Mouse (Mus musculus): ENCODE results near the gene Sh2b3. TPM values are rescaled to one million over a fixed set of nuclear protein-coding genes. Genes with fewer than 3 reads are reported as not detected.

Gene Sh2b3
- total RNA-seq, 2 experiments from 2014 or later = 18.3 to 22.5 TPM

DNA sequence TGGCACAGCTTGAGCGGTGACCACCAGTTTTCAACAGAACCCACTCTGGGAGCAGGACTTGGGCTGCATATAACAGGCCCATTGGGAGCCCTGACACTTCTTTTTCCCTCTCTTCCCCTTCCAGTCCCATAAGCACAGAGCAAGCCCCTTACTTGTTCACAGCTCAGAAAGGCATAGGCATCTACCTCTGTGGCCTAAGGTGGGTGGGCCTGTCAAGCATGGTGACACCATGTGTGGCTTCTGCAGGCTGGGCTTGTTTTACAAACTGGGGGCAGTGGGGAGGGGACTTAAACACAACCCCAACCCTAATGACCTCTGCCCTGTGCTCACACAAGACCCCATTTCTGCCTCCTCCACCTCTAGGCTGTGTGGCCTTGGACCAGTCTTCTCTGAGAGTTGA is 13.8 kb downstream of the Sh2b3 start:
- no peak for DNase-seq

DNA sequence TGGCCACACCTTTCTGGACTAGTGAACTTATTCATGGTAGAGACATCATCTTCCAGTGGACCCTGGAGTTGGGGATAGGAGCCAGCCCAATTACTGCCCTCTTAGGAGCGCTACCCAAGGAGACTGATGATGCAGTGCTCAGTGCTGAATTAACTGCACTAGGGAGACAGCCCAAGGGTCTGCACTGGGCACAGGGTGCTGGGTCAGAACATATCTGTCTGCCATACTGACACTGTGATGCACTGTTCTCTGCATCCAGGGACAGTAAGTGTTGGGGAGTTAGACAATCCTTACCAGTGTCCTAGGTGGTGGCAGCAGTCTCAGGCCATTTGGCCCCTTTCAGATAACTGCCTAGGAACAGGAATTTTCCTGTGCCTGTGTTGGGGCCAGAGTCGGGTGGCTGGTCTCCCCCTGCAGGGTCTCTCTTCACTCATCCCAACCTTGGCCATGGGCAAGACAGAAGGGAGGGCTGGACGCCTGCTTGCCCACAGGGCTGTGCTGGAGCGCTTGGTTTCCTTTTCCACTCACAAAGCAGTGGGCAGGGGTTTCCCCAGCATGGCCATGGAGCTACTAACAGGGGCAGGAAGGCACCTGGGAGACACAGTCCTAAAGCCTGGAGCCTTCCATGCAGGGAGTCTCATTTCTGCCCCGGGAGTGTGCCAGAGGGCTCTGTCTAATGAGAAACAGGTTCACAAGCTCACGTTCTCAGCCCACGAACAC is 14.5 kb downstream of the Sh2b3 start:
- DNase-seq = no peak

DNA sequence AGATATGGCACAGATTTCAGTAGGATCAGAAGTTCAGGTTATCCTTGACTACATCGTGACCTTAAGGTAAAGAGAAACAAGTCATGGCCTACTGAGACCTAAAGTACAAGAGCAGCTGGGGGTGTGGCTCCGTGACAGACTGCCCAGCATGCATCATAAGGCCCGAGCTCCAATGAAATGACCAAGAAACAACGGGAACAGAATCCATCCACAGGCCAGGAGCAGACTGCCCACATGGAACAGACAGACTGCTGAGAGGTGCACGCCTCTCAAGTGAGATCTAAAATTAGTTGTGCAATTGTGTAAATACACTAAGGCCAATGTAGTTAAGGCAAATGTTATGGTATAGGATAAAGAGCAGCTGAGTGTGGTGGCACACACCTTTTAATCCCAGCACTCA is 15.9 kb downstream of the Sh2b3 start:
- no peak for DNase-seq

DNA sequence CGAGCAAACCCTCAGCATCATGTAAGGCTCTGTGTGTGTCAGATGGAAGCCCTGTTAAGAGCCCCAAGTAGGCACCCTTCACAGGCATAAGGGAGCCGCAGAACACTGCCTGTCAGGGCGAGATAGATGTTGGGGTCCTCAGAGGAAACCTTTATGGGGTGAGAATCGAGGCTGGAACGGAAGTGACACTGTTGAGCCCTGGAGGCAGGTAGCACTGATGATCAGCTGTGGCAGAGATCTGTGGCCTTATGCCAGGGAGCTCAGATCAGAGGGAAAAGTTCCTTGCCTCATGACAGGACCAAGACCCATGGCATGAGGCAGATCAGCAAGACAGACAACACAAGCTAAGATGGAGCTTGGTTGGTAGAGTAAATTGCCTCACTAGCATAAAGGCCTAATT is 16.3 kb downstream of the Sh2b3 start:
- no peak for DNase-seq

DNA sequence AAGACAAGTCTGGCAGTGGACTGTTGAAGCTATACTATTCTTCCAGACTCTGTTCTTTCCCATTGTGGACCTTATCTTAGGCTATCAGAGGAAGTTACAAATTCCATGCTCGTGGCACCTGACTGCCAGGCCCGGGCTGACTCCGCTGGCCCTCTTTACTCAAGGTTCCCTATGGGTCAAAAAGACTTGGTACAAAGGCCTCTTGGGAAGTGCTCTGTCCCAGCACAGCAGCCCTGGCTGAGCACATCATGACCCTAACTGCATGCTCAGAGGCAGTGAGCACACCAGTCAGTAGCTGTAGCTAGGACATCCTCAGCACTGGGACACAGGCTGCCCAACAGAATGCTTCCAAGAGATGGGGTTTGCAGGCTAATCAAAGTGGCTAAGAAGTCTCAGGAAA is 16.8 kb downstream of the Sh2b3 start:
- no peak for DNase-seq

DNA sequence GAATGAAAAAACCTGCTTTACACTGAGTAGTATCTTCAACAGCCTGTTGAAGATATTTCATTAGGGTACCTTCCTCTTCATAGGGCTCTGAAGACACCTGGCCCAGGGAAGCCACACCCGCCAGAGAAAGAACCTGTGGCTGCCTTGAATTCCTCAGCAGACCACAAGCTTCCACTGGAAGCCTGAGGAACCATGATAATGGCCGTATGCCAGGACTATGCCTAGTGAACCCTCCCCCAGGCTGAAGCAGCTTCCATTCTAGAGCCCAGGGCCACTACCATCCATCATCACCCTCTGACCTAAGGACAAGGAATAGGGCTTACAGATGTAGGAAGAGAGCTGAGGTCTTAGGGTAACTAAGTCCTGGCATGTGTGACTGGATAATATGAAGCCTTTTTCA is 17.3 kb downstream of the Sh2b3 start:
- DNase-seq = no peak

DNA sequence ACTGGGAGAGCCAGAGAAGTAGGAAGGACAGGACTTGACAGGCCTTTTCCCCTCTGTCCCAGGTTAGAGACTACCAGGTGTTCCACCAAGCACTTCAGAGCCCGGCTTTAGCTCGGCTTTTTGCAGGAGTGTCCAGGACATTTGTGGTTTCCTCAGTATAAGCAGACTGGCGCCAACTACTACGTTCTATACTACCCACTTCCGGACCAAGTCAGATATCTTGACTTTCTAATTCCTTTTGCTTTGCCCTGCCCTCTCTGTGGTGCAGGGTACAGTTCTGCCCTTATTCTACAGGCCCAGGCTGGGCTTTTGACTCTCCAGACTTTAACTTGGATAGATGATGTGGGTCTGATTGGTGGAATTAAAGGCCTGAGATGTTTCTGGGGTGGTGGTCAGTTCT is 17.9 kb downstream of the Sh2b3 start:
- no peak for DNase-seq

DNA sequence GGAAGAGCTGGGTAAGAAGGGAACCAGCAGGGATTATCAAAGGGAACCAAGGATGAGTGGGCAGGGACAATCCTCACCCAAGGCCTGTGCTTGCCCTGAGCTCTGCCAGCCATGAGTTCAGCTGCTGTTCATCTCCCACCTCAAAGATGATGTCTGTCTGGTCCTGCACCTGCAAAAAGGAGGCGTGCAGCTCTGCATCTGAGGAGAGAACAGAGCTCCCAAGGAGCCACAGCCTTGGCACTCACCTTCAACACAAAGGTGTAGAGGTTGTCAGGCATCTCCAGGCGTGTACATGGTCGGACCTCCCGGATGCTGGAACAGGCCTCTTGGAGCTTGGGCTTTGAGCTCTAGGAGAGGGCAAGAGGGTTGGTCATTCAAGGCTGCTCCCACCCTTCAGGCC is 18.6 kb downstream of the Sh2b3 start:
- no peak for DNase-seq

DNA sequence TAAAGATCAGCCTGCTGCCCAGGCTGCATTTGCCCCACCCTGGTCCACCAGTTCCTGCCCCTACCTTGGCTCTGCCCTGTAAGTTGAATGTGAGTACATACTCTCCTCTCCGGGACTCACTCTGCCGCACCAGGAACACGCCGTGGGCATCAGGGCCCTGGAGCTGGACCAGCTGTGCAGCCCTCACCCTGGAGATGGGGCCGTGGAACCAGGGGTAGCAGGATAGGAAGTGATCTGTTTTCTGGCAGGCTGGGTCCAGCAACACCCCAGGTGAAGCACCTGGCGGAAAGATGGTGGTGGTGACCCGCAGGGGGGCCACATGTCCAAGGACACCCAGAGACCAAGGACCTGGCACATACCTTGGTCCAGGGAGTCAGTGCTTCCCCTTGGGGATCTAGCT is 19.0 kb downstream of the Sh2b3 start:
- DNase-seq = no peak

DNA sequence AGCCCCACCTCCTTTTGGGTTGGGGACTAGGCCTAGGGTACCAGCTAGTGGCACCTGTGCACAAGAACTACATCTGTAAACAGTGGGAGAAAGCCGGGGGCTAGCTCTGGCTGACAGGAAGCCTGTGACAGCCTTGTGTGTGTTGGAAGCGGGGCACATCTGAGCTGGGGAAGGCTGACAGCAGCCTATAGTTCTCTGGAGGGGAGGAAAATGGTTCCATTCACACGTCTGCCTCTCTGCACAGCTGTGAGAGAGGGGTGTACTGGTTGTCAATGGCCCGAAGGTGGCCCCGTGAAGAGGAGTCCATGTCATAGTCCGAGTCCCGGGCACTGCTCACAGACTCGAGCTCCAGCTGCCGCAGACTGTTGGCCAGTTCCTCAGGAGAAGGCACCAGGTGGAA is 19.9 kb downstream of the Sh2b3 start:
- DNase-seq = no peak

DNA sequence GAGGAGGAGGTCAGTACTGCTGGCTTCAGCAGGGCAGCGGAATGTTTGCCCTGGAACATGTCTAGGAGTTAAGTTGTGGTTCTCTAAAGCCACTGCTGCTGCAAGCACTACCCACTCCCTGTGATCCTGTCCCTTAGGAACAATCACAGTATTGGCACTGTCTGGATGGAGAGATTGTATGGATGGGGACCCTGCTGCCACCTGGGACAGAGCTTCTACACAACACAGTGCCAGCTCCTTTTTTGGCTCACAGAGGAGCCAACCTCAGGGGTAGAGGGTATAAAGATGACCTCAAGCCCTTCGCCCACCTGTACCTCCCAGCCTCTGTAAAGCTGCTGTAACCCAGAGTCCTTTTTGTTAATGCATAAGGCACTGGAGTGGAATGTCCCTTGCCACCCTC is 20.8 kb downstream of the Sh2b3 start:
- no peak for DNase-seq

DNA sequence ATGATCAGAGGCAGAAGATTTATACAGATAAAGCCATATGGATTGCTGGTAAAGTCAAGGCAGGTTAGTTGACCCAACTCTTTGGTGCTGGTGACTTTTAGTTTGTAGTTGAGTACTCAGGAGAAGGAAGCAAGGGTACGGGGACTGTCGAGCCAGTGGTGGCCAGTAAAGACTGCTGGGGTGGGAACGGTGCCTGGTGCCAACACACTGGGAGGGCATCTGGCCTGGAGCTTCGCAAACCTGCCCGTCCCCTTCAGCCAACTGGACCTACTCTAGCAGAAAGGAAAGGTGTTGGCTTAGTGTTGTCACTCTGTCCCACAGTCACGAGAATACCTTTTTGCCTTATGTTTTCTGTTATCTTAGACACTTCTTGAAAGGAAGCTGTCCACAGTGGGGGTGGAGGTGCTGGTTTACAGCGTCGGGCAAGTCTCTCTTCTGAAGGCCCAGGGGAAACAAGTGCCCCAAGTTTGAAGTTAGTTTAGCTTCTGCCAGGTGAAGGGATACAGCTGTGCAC is 21.5 kb downstream of the Sh2b3 start:
- DNase-seq = no peak

DNA sequence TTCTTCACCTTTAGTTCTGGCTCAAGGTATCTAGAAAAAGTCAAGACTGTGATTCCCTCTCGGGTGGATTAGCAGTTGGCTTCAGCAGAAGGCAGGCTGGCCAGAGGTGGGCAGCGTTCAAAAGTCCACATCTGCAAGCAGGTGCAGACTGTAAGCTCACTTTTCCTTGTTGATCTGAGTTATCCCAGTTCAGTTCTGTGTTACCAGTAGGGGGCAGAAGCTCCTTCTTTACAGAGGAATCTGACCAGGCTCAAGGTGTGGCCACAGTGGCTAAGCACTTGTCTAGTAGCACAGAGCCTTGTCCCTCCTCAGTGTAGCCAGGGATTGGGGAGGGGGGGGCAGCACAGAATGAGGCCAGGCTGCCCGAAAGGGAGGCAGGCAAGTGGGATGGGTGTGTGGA is 22.4 kb downstream of the Sh2b3 start:
- DNase-seq = peak; percentile 55

DNA sequence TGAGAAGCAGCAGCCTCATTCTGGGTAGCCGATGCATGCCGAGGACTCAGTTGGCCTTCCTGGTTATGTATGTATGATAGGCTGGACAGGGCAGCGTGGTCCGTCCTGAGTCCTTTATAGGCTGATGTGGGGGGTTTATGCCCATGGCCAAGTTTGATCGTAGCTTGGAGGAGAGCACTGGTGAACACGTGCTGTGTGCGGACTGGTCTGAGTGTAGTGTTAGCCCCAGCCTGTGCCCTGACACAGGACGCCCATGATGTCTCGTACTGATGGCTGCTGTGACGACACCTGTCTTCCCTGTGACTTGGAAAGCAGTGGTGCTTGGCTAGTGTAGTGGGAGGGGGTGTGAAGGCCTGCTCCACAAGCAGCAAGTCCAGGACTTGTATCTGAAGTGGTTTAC is 23.7 kb downstream of the Sh2b3 start:
- no peak for DNase-seq

DNA sequence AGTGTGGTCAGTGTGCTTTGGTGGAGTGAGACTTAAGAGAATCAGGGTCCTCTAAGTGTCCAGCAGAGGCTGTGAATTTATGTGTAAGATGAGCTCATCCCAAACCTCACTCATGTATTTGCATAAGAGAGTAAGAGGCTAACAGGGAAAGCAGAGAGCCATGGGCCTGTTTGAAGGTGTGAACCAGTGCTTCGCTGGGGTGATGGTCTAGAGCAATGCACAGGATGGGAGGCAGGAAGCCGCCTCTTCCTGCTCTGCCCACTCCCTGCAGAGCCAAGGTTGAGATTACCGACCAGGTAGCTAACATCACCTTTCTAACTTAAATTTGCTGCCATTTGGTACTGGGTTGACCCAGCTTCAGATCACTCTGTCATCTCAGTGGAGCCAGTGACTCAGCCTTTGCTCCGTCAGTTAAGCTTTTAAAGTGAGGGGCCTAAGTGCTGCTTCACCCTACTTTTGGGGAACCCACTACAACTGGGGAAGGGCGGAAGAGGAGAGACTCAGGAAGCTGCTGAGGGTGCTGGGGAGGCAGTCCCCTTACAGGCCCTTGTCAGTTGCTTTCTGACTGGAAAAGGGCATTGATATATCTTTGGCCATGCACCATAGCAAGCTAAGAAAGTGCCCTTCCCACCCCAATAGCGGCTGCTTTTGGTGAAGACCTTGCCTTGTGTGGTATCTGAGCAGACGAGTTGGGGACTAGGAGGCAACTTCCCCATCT is 24.8 kb downstream of the Sh2b3 start:
- no peak for DNase-seq

DNA sequence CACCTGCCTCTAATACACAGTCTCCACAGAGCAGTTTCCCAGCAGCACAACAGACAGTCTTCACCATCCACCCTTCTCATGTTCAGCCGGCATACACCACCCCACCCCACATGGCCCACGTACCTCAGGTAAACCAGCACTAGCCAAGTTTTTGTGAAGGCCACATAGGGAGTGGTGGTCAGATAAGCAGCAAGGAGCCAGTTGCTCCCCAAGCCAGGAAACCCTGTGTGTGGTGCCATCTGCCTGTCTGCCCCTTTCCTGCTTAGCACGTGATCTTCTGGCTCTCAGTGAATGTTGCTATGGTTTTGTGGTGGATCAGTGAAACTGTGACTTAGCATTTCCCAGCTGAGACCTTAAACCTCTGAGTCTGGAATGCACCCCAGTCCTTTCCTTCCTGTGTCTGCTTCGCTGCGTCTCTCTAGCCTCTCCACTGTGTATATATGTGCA is 25.9 kb downstream of the Sh2b3 start:
- no peak for DNase-seq

DNA sequence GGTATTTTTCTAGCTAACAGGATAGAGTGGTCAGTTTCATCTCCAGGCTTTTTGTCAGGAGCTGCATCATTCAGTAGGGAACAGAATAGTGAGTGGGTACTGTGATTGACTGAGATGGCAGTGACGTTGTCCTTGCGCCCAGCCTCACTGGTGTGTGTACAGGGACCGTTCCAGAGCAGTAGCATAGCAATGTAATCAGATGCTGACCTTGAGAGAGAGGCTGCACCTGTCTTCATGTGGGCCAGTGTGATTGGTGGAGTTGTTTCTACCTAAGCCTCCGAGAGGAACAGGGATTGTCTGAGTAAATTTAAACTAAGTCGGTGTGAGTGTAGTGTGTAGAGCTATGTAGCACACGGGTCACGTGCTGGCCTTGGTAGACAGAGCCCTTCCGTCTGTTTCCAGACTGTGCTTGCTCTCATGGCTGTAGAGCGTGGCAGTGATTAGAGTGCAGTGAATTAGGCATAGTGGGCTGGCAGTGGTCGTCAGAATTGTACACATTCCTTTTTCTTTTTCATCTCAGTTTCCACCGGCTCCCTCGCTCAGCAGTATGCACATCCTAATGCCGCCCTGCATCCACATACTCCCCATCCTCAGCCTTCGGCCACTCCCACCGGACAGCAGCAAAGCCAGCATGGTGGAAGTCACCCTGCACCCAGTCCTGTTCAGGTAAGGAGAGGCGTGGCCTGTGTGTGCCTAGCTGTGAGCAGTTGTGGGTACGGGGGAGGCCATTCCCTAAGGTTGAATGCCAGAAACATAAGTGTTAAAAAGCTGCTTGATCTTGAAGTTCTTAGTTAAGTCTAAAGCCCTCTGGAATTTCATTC is 26.9 kb downstream of the Sh2b3 start:
- DNase-seq = no peak

DNA sequence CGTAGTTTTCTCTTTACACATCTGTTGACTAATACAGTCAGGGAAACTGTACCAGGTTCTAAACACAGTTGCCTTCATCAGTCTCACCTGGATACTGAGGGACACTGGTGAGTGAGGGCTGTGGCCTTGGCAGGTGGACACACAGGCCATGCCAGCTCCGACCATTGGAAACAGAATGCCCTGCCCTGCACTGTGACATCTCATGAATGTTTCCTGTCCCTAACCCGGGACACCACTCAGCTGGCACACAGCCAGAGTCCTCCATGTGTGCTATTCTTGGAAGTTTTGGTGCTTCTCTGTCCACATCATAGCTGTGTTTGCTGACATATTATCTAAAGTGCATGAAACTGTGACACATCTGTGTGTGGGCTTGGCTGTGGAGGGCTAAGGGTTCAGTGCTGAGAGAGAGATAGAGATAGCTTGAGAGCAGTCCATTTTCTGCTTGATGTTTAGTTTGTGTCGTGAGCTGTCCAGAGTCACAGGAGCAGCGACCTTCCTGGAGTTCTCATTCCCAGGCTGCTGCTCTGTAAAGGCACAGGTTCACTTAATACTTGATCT is 27.7 kb downstream of the Sh2b3 start:
- DNase-seq = peak; percentile 60

DNA sequence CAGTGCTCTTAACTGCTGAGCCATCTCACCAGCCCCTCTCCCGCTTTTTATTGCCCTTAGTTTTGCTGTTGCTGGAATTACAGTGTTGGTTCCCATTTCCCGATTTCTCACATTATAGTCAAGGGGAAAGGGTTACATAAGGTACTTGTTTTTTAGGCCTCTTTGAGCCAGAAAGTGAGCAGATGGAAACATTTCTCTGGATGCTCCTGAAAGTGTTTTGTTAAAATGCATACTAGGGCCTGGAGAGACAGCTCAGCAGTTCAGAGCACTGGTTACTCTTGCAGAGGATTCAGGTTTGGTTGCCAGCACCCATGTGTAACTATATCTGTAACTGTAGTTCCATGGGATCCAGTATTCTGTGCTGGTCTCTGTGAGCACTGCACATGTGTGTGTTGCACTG is 29.2 kb downstream of the Sh2b3 start:
- no peak for DNase-seq

DNA sequence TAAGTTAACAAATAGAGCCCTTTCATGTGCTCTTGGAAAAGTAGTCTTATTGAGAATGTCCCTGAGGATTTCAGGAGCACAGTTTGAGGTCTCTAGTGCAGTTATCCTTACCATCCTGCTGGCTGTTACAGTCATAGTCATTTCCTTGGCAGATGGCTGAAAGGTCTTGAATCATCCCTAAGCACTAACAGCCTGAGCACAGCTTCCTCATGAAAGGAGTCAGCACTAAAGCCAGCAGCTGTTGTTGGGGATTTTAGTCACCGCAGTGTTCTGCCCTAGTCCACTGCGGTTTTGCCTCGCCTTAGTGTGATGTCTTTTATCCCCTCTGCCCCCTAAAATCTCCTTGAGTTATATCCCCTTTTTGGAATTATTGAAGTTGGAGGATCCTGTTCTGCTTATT is 30.3 kb downstream of the Sh2b3 start:
- no peak for DNase-seq

DNA sequence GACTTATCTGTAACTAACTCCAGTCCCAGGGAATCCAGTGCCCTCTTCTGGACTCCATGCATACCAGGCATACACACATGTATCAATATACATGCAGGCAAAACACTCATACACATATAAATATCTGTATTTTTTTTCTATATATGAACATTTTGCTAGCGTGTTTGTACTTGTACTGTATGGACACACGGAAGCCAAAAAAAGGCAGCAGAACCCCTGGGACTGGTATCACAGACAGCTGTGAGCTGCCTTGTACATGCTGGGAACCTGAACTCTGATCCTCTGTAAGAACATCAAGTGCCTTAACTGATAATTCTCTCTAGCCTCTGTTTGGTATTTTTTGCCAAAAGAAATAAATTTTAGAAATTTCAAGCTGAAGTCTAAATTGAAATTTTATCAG is 39.0 kb downstream of the Sh2b3 start:
- no peak for DNase-seq

DNA sequence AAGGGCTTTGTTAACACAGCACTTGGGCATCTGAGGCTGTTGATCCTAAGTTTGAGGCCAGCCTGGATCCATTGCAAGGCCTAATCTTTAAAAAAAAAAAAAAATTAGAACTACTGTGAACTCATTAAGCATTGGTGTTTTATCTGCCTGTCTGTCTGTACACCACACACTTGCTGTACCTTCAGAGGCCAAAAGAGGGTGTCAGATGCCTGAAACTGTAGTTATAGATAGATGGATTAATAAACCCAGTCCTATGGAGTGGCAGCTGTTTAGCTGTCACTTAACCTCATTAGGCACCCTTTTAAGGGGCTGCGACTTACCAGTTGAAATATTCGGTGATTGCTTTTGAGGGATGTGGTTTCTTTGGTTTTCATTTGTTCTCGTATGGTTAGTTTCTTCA is 41.6 kb downstream of the Sh2b3 start:
- no peak for DNase-seq

DNA sequence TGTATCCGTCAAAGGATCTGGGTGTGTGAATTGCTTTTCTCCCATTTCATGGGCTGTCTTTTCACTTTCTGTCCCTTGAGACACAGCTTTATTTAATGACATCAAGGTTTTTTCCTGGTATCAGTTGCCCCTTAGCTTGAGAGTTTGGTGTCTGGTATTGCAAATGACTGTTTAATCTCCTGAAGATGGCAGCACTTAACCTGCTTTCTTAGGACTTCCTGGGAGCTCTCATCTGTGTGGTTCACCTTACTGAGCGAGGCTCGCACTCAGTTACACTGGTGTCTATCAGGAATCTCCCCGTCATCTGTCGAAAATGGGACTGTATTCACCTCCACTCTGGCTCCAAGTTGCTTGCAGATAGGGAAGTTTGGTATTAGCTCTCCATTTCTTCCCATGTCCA is 46.4 kb downstream of the Sh2b3 start:
- DNase-seq = no peak
